Mouse (Mus musculus) bone marrow macrophage, adult 2 months (primary cell): ENCODE data around the gene 3110082J24Rik.

ENCODE experiments used
- CTCF ChIP-seq: IDR thresholded peaks from 2 replicates; pipeline ENCODE4 v1.5.1; 2012; ENCODE audit warnings: low read depth, mild to moderate bottlenecking, low read length, moderate library complexity
- POLR2A ChIP-seq: IDR thresholded peaks from 2 replicates; pipeline ENCODE4 v1.6.1; 2012; ENCODE audit warnings: mild to moderate bottlenecking, low read depth, low read length, borderline replicate concordance

GRCm38 (mm10) chr5:30138193-30138592 lies 32.3 kb upstream of the 3110082J24Rik start:
- TF ChIP-seq CTCF (no peak), POLR2A (no peak)
